Mouse (Mus musculus): ENCODE results near the gene Git2.

Git2 gene

GRCm38 (mm10) chr5:114764812-114765735, 10.2 kb downstream of the Git2 start:
- no peak for DNase-seq (ENCODE audit: inconsistent ontology term)

- DNase-seq (ENCODE audit: inconsistent ontology term), result no peak
Measured at GRCm38 (mm10) chr5:114761980-114762379, 13.3 kb downstream of the Git2 start.

GRCm38 (mm10) chr5:114759536-114760090, 15.7 kb downstream of the Git2 start:
- no peak for DNase-seq (ENCODE audit: inconsistent ontology term)

- no peak for DNase-seq (ENCODE audit: inconsistent ontology term)
Measured at GRCm38 (mm10) chr5:114753384-114753783, 21.9 kb downstream of the Git2 start.

GRCm38 (mm10) chr5:114752397-114752796, 22.9 kb downstream of the Git2 start:
- DNase-seq (ENCODE audit: inconsistent ontology term), result no peak

GRCm38 (mm10) chr5:114750325-114750724, 25.0 kb downstream of the Git2 start:
- no peak for DNase-seq (ENCODE audit: inconsistent ontology term)

- no peak for DNase-seq (ENCODE audit: inconsistent ontology term)
Measured at GRCm38 (mm10) chr5:114747521-114747920, 27.8 kb downstream of the Git2 start.

GRCm38 (mm10) chr5:114746886-114747285, 28.4 kb downstream of the Git2 start:
- no peak for DNase-seq (ENCODE audit: inconsistent ontology term)

GRCm38 (mm10) chr5:114745581-114745980, 29.7 kb downstream of the Git2 start:
- DNase-seq (ENCODE audit: inconsistent ontology term), result no peak

GRCm38 (mm10) chr5:114743697-114744090, 31.6 kb downstream of the Git2 start:
- DNase-seq (ENCODE audit: inconsistent ontology term), result peak; percentile 52

GRCm38 (mm10) chr5:114742998-114743696, 32.2 kb downstream of the Git2 start:
- no peak for DNase-seq (ENCODE audit: inconsistent ontology term)

- DNase-seq (ENCODE audit: inconsistent ontology term), result no peak
Measured at GRCm38 (mm10) chr5:114742572-114742971, 32.7 kb downstream of the Git2 start.

GRCm38 (mm10) chr5:114740595-114740994, 34.7 kb downstream of the Git2 start:
- no peak for DNase-seq (ENCODE audit: inconsistent ontology term)

GRCm38 (mm10) chr5:114738707-114739241, 36.5 kb downstream of the Git2 start:
- no peak for DNase-seq (ENCODE audit: inconsistent ontology term)

- no peak for DNase-seq (ENCODE audit: inconsistent ontology term)
Measured at GRCm38 (mm10) chr5:114737090-114737887, 38.0 kb downstream of the Git2 start.

GRCm38 (mm10) chr5:114733606-114734005, 41.7 kb downstream of the Git2 start:
- DNase-seq (ENCODE audit: inconsistent ontology term), result no peak

GRCm38 (mm10) chr5:114731969-114732368, 43.3 kb downstream of the Git2 start:
- DNase-seq (ENCODE audit: inconsistent ontology term), result no peak

- no peak for DNase-seq (ENCODE audit: inconsistent ontology term)
Measured at GRCm38 (mm10) chr5:114731498-114731897, 43.8 kb downstream of the Git2 start.

- no peak for DNase-seq (ENCODE audit: inconsistent ontology term)
Measured at GRCm38 (mm10) chr5:114730129-114730528, 45.2 kb downstream of the Git2 start.

GRCm38 (mm10) chr5:114728160-114728559, 47.2 kb downstream of the Git2 start:
- peak; percentile 64 for DNase-seq (ENCODE audit: inconsistent ontology term)

- no peak for DNase-seq (ENCODE audit: inconsistent ontology term)
Measured at GRCm38 (mm10) chr5:114722846-114723245, 52.5 kb downstream of the Git2 start.

Measured in Muller cell, postnatal 12 days (primary cell).